Mouse (Mus musculus) spleen, adult 18-20 months (tissue): ENCODE measurements around the gene Tceanc2.
"Not testable (repeated sequence)": the region's sequence is repeated elsewhere in the genome, so short reads cannot be mapped to it uniquely, and the experiment has no call there.

Experiments
- DNase-seq, 2 experiments: peaks; one replicate each; pipeline ENCODE4 v3.0.0; 2022; ENCODE audit warnings: mixed read lengths in 2 of 2

Gene Tceanc2

DNA sequence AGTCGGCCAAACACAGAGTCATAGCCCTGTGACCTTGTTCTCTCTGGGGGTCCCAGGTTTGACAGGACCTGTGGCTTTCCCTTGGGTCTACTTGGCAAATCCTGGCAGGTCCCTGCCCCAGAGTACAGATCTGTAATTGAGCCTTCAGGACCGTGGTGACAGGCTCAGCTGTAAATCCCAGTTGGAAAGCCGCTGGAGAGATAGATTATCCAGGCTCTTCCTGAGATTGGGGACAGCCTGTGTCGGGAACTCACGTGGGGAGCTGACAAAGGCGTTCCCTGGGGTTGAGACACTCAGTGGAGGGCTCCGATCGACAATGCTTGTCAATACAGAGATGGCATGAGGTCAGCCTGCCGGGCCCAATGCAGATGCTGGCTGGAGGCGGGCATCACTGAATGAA lies 52.5 kb downstream of the Tceanc2 start:
- DNase-seq, result no peak

- DNase-seq, result no peak
These were observed 53.8 kb downstream of the Tceanc2 start for GRCm38 (mm10) chr4:107125101-107125500.

- DNase-seq, result no peak
These were observed 54.5 kb downstream of the Tceanc2 start for GRCm38 (mm10) chr4:107124376-107124775.

DNA sequence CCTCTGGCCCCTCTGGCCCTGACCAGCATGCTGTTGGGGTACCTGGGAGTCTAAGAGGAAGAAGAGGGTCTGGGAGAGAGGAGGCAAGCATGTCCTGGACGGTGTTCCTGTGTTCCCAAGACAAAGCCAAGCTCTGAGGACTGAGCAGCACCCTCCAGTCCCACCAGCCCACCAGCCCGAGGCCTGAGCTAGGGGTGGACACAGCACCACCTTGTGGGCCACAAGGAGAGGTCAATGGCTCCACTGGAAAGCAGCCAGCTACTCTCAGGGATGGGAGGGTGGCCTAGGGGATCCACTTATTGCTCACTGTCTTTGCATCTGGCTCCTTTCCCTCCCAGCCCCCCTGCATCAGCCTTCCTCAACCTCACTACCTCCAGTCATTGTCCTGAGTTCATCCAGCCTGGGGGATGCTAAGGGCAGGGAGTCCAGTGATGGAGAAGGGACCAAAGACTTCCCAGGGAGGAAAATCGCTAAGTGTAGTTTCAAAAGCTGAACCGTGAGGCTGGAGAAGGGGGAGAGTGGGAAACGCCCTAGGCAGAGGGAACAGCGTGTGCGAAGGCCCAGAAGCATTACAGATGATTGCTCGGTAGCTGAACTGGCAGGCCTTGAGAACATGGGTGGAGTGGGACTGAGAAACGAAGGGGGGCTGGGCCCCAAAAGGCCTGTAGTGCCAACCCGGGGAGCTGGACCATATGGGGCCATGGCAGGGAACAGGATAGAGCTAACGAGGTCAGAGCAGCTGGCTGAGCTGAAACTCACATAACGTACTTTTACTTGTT lies 57.6 kb downstream of the Tceanc2 start:
- DNase-seq, result no peak

- DNase-seq, result no peak
These were observed 58.2 kb downstream of the Tceanc2 start for GRCm38 (mm10) chr4:107120676-107121075.

DNA sequence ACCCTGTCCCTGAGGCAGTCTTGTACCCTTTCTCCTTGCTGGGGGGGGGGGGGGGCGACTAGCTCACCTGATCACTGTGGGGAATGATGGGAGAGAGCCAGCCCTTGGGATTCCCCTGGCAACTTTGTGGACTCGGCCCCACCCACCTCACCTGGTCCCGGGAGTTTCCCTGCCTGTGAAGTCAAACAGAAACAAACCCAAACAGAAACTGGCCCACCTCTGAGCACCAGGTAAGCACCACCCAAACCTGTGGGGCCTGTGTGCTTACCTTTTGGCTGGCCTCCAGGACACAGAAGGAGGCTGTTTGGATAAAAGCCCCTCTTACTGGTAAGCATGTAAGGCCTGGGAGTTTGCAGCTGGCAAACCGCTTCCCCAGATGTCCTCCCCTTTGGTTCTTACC lies 59.9 kb downstream of the Tceanc2 start:
- no peak for DNase-seq

GRCm38 (mm10) chr4:107117741-107118385 lies 61.1 kb downstream of the Tceanc2 start:
- no peak for DNase-seq

DNA sequence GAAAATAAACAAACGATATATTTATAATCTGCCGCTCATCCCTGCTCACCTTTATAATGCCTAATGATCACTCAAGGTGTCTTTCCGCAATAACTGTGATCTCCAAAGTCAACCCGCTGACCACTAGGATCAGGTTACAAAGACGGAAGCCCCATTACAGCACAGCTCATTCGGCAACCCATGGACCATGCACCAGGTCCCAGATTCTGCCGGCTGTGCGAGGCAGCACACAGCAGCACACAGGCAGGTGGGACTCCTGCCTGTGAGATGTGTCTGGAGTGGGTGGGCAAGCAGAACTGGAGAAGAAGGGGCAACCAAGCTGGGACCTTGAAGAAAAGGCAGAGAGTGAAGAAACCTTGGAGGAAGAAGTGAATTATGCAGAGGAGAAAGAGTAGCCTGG lies 64.6 kb downstream of the Tceanc2 start:
- no peak for DNase-seq

DNA sequence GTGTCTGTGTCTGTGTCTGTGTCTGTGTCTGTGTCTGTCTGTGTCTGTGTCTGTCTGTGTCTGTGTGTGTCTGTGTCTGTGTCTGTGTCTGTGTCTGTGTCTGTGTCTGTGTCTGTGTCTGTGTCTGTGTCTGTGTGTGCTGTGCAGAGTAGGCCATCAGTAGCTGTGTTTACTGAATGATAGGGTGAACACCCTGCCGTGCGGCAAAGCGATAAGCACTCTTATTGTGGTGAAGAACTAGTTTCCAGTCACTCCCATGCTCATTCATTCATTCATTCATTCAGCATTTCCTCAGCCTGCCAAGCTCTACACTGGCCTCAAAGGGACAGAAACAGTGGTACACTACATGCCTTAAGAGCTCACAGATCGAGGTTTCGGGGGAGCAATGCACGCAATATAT lies 69.7 kb downstream of the Tceanc2 start:
- DNase-seq, result not testable (repeated sequence)

- no peak for DNase-seq
These were observed 70.6 kb downstream of the Tceanc2 start for GRCm38 (mm10) chr4:107108291-107108731.

GRCm38 (mm10) chr4:107106777-107107176 lies 72.1 kb downstream of the Tceanc2 start:
- no peak for DNase-seq

- DNase-seq, result no peak
These were observed 76.7 kb downstream of the Tceanc2 start for GRCm38 (mm10) chr4:107102220-107102619.

DNA sequence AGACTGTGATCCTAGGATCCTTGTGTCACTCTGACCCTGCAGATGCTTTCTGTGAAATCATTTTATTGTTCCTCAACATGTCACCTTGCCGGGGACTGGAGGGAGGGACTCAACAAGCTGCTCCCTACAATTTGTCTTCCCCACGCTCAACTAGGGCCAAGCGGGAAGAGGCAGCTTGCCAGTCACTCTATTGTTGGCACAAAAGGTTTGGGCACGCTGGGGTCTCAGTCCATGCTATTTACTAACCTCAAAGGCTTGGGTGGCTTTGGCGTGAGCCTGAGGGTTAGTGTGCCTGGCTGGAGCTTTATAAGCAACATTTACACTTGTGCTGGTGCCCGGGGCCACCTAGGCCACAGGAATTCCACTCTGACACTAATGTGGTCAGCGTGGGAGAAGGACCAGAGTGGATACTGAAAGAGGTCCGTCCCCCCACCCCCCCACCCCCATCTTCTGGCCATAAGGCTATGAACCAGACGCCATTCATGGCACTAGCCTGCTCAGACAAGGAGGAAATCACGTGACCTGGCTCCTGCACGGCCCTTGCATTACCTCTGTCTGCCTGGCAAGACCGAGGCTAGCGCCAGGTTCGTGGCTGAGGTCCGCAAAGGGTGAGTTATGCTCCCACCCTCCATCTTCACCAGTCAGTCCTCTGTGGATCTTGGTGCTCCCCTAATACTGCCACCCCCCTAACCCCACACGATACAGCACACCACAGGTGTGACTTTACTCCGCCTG lies 80.0 kb downstream of the Tceanc2 start:
- DNase-seq, result no peak

DNA sequence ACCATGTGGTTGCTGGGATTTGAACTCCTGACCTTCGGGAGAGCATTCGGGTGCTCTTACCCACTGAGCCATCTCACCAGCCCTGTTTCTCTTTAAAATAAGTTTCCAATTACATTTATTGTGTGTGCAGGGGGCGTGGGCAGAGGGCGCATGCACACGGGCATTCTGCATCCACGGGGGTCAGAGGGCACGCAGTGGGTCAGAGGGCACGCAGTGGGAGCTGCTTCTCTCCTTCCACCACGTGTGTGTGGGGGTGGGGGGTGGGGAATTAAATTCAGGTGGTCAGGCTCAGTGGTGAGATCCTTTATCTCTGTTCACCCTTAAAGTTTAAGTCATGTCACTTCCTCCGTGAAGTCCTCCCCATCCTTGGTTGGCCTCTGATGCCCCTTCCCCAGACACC lies 80.5 kb downstream of the Tceanc2 start:
- DNase-seq, result no peak

GRCm38 (mm10) chr4:107097871-107098270 lies 81.0 kb downstream of the Tceanc2 start:
- DNase-seq, result no peak

GRCm38 (mm10) chr4:107096841-107097373 lies 82.0 kb downstream of the Tceanc2 start, which contains the start of gene Cdcp2:
Cdcp2 (plus strand) TSS chr4:107096891.
- DNase-seq, result no peak

DNA sequence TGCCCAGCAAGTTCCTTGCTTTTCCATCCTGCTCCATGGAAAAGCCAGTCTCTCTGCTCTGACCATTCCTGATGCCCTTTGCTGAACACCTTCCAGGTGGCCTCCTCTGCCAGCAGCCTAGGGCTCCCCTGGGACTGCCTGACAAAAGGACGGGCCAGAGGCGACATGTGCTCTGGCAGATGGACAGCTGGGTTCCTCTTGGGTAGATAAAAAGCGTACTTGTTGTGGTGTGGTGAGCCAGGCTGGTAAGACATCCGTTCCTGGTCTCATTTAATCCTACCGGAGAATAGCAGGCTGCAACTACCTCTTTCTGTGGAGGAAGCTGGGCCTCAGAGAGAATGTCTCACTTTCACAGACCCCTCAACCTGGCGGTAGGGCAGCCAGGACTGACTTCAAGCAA lies 82.9 kb downstream of the Tceanc2 start:
- no peak for DNase-seq

GRCm38 (mm10) chr4:107094484-107095187 lies 84.3 kb downstream of the Tceanc2 start:
- no peak for DNase-seq

GRCm38 (mm10) chr4:107091696-107092095 lies 87.2 kb downstream of the Tceanc2 start:
- no peak for DNase-seq

GRCm38 (mm10) chr4:107084858-107085257 lies 94.1 kb downstream of the Tceanc2 start:
- no peak for DNase-seq

GRCm38 (mm10) chr4:107084343-107084742 lies 94.6 kb downstream of the Tceanc2 start:
- no peak for DNase-seq
